Mouse (Mus musculus) kidney, adult 9 months (tissue): ENCODE measurements around the gene Raph1.
"Not testable (repeated sequence)": the region's sequence is repeated elsewhere in the genome, so short reads cannot be mapped to it uniquely, and the experiment has no call there.

ENCODE experiments used
- DNase-seq: peaks from one replicate; pipeline ENCODE4 v3.0.0; 2022

Raph1 gene

GRCm38 (mm10) chr1:60564691-60565090 lies 2.2 kb downstream of the Raph1 start:
- DNase-seq, result no peak

- DNase-seq, result peak; percentile 26
These were observed 3.9 kb downstream of the Raph1 start for GRCm38 (mm10) chr1:60563021-60563420.

GRCm38 (mm10) chr1:60543681-60544080 lies 23.2 kb downstream of the Raph1 start:
- no peak for DNase-seq

- DNase-seq, result no peak
These were observed 27.6 kb downstream of the Raph1 start for GRCm38 (mm10) chr1:60539272-60539671.

- peak; percentile 51 for DNase-seq
These were observed 32.0 kb downstream of the Raph1 start for GRCm38 (mm10) chr1:60534932-60535331.

- no peak for DNase-seq
These were observed 36.3 kb downstream of the Raph1 start for GRCm38 (mm10) chr1:60530636-60531035.

- peak; percentile 7 for DNase-seq
These were observed 36.8 kb downstream of the Raph1 start for GRCm38 (mm10) chr1:60530107-60530506.

GRCm38 (mm10) chr1:60510584-60510983 lies 56.3 kb downstream of the Raph1 start:
- DNase-seq, result no peak

- DNase-seq, result no peak
These were observed 63.4 kb downstream of the Raph1 start for GRCm38 (mm10) chr1:60503456-60503855.

- no peak for DNase-seq
These were observed 73.5 kb downstream of the Raph1 start for GRCm38 (mm10) chr1:60493421-60493820.

GRCm38 (mm10) chr1:60492404-60492803 lies 74.5 kb downstream of the Raph1 start:
- DNase-seq, result peak; percentile 24

GRCm38 (mm10) chr1:60490510-60490909 lies 76.4 kb downstream of the Raph1 start:
- DNase-seq, result no peak

- DNase-seq, result no peak
These were observed 77.2 kb downstream of the Raph1 start for GRCm38 (mm10) chr1:60489660-60490059.

- no peak for DNase-seq
These were observed 78.3 kb downstream of the Raph1 start for GRCm38 (mm10) chr1:60488635-60489034.

- peak; percentile 11 for DNase-seq
These were observed 81.3 kb downstream of the Raph1 start for GRCm38 (mm10) chr1:60485649-60486048.

GRCm38 (mm10) chr1:60482881-60483280 lies 84.0 kb downstream of the Raph1 start:
- no peak for DNase-seq

GRCm38 (mm10) chr1:60481561-60481960 lies 85.3 kb downstream of the Raph1 start:
- DNase-seq, result no peak

GRCm38 (mm10) chr1:60470541-60470940 lies 96.4 kb downstream of the Raph1 start:
- DNase-seq, result no peak

- no peak for DNase-seq
These were observed 97.4 kb downstream of the Raph1 start for GRCm38 (mm10) chr1:60469491-60469890.

GRCm38 (mm10) chr1:60460623-60461022 lies 106.3 kb downstream of the Raph1 start:
- no peak for DNase-seq

- DNase-seq, result no peak
These were observed 117.0 kb downstream of the Raph1 start for GRCm38 (mm10) chr1:60449896-60450295.

GRCm38 (mm10) chr1:60447067-60447466 lies 119.8 kb downstream of the Raph1 start:
- DNase-seq, result no peak

- DNase-seq, result not testable (repeated sequence)
These were observed 125.5 kb downstream of the Raph1 start for GRCm38 (mm10) chr1:60441438-60441837.

- DNase-seq, result no peak
These were observed 134.4 kb downstream of the Raph1 start for GRCm38 (mm10) chr1:60432497-60432896.
